Mouse (Mus musculus) hindbrain, embryonic 11.5 days (tissue): Measurements from ENCODE around the gene Tmem131. TPM values are rescaled to one million over a fixed set of nuclear protein-coding genes. Genes with fewer than 3 reads are reported as not detected.
"Not testable (repeated sequence)": the region's sequence is repeated elsewhere in the genome, so short reads cannot be mapped to it uniquely, and the experiment has no call there.

ENCODE experiments used
- ATAC-seq: fragments of 200-750 bp; cut with Nextera tagmentation; 2 replicates; pipeline ENCODE4 v1.8.0; 2017; ENCODE audit warnings: mild to moderate bottlenecking, moderate TSS enrichment, moderate library complexity; ENCODE audit not compliant: low FRiP score
- DNase-seq: peaks from one replicate; pipeline ENCODE4 v3.0.0-alpha.2; 2015; ENCODE audit warnings: low spot score
- H3K27ac ChIP-seq: fragments of 300-500 bp; sonication (generic); 2 replicates; pipeline ENCODE4 v1.5.1; 2014; ENCODE audit warnings: mild to moderate bottlenecking, low read depth, low read length
- H3K27me3 ChIP-seq: fragments of 300-500 bp; sonication (generic); 2 replicates; pipeline ENCODE4 v1.6.1; 2014; ENCODE audit warnings: mild to moderate bottlenecking, low read length, moderate library complexity, mixed read lengths; ENCODE audit not compliant: control insufficient read depth, insufficient read depth
- H3K36me3 ChIP-seq: fragments of 300-500 bp; sonication (generic); 2 replicates; pipeline ENCODE4 v1.6.1; 2014; ENCODE audit warnings: mild to moderate bottlenecking, low read length, moderate library complexity, mixed read lengths; ENCODE audit not compliant: control insufficient read depth, insufficient read depth
- H3K4me1 ChIP-seq: fragments of 300-500 bp; sonication (generic); replicated peaks from 2 replicates; pipeline ENCODE4 v1.6.1; 2014; ENCODE audit warnings: low read length, mixed read lengths; ENCODE audit not compliant: control insufficient read depth, insufficient read depth
- H3K4me2 ChIP-seq: fragments of 300-500 bp; sonication (generic); replicated peaks from 2 replicates; pipeline ENCODE4 v1.6.1; 2014; ENCODE audit warnings: mild to moderate bottlenecking, low read depth, low read length
- H3K4me3 ChIP-seq: fragments of 300-500 bp; sonication (generic); 2 replicates; pipeline ENCODE4 v1.5.1; 2014; ENCODE audit warnings: low read depth, low read length
- H3K9ac ChIP-seq: fragments of 300-500 bp; sonication (generic); 2 replicates; pipeline ENCODE4 v1.6.1; 2014; ENCODE audit warnings: low read depth, low read length
- H3K9me3 ChIP-seq: fragments of 300-500 bp; sonication (generic); 2 replicates; pipeline ENCODE4 v1.6.1; 2016; ENCODE audit warnings: low read length; ENCODE audit not compliant: control insufficient read depth
- WGBS: fragments of 180-500 bp; shearing (Covaris S2); extraction: QIAGEN DNeasy Blood & Tissue Kit; methylation state at CpG from one replicate; pipeline ENCODE4 v1.1.7; 2014; 5-methylcytosine and 5-hydroxymethylcytosine counted together
- polyA plus RNA-seq: library from polyadenylated mRNA; unstranded; fragments of >200 nt; fragmentation: Nextera tagmentation; extraction: Ambion mirVana; gene quantifications from 2 replicates; pipeline ENCODE4 v1.2.1, GENCODE M21; 2014

Gene Tmem131
- polyA plus RNA-seq, 1 experiment from 2014 or later, result 17.9 TPM

DNA sequence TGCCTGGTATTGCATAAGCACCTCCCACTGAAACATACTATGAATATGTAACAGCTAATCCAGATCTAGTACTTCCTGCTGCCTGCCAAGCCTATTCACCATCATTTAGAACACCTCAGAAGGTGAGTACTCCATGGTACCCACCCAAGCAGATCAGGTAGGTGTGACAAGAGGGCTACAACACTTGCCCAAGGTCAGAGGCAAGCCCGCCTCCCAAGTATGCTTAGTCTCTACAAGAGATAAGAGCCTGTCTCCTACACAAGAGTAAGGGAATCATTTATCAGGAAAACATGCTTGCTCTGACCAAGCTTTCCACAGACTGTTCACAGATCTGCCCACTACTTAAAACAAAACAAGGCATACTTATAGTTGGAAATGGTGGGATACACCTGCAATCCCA is 26.0 kb downstream of the Tmem131 start:
- Histone ChIP-seq H3K4me1 (no peaks in the 10 kb centered on the region; the same call in 1 of the 2 replicates), H3K27me3 (no peaks in the 10 kb centered on the region), H3K36me3 (no peaks in the 10 kb centered on the region), H3K27ac (no peak overlapping the region), H3K4me3 (no peak overlapping the region), H3K9ac (no peak overlapping the region), H3K4me2 (no peak overlapping the region), H3K9me3 (no peaks in the 10 kb centered on the region)
- WGBS, result 92% methylated on average over 1 of the region's 1 CpGs
- DNase-seq (no peak), ATAC-seq (no peak)

DNA sequence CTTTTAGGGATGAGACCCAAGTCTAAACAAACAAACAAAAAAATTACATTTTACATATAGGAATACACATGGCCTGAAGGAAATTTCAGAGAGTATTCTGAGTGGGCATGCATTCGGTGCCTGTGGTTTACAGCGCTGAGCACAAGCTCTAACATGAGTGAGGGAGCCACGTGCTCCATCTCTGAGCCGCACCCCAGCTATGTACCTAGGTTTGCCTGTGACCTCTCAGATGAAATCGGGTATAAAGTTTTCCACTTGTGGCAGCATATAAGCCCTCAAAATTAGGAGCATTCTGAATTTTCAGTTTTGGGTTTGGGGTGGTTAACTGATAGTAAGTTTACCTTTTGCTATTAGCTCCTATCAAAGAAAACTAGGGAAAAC is 28.3 kb downstream of the Tmem131 start:
- 89% methylated on average over 5 of the region's 5 CpGs for WGBS
- Histone ChIP-seq H3K4me2 (no peak overlapping the region), H3K9ac (no peak overlapping the region), H3K27me3 (no peaks in the 10 kb centered on the region), H3K36me3 (no peaks in the 10 kb centered on the region), H3K4me1 (no peaks in the 10 kb centered on the region; the same call in 1 of the 2 replicates), H3K27ac (no peak overlapping the region), H3K9me3 (no peaks in the 10 kb centered on the region), H3K4me3 (no peak overlapping the region)
- ATAC-seq, result no peak
- no peak for DNase-seq

DNA sequence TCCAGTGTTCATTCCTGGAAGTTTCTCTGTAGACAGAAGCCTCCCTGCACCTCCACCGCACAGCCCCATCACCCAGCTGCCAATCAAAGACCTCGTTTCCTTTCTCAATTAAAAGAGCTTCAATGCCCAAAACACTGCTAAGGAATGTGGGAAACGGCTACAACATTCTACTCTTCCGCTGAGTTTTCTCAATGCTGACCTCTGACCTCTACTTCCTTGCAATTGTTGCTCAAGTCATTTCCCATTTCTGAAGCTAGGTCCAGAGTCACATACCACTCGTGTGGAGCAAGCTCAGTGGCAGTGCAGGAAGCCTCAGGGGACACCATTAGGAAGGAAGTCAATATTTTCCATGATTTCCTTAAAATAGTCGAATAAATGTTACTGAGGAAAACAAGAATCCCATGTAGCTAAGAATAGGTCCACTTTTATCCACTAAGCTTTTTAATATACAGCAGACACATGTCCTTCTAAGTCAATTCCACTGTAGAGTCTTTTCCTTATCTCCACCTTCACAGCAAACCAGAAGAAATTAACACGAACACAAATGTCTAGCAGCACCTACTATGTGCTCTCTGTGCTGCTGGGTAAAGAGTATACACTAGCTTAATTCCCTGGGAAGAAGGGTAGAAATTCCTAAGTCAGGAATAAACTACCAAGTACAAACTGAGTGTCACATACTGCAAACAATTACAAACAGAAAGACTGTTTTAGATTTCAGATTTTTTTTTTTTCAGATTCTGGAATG is 28.8 kb downstream of the Tmem131 start:
- peak; percentile 21 for DNase-seq
- H3K36me3 ChIP-seq, result no peaks in the 10 kb centered on the region
- no peak overlapping the region for H3K9ac ChIP-seq

DNA sequence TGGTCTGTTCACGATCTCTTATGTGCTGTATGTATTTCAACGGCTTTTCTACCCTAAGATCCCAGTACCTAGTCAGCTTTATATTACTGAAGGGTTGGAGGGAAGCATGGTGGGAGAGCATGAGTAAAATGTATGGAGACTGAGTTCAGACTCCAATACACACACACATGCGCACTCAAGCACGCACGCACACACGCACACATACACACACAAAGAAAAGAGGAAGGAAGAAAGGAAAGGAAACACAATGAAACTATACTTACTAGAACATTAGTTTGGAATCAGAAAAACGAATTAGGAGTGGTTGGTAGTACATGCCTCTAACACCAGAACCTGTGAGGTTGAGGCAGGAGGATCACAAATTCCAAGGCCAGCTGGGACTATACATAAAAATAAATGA is 29.7 kb downstream of the Tmem131 start:
- H3K27me3 ChIP-seq, result no peaks in the 10 kb centered on the region
- DNase-seq (no peak), ATAC-seq (no peak)
- H3K4me2 ChIP-seq, result no peak overlapping the region
- H3K9me3 ChIP-seq, result no peaks in the 10 kb centered on the region
- no peaks in the 10 kb centered on the region; the same call in 1 of the 2 replicates for H3K4me1 ChIP-seq
- 95% methylated on average over 7 of the region's 7 CpGs for WGBS
- H3K36me3 ChIP-seq, result no peaks in the 10 kb centered on the region
- no peak overlapping the region for H3K9ac ChIP-seq
- no peak overlapping the region for H3K27ac ChIP-seq
- no peak overlapping the region for H3K4me3 ChIP-seq

More for the DNA sequence above, 28.8 kb downstream of the Tmem131 start:
- H3K27ac ChIP-seq, result no peak overlapping the region
- H3K9me3 ChIP-seq, result no peaks in the 10 kb centered on the region
- H3K4me1 ChIP-seq, result no peaks in the 10 kb centered on the region; the same call in 1 of the 2 replicates
- H3K4me3 ChIP-seq, result no peak overlapping the region
- 38% methylated on average over 7 of the region's 7 CpGs for WGBS
- no peaks in the 10 kb centered on the region for H3K27me3 ChIP-seq
- H3K4me2 ChIP-seq, result no peak overlapping the region
- ATAC-seq, result no peak

DNA sequence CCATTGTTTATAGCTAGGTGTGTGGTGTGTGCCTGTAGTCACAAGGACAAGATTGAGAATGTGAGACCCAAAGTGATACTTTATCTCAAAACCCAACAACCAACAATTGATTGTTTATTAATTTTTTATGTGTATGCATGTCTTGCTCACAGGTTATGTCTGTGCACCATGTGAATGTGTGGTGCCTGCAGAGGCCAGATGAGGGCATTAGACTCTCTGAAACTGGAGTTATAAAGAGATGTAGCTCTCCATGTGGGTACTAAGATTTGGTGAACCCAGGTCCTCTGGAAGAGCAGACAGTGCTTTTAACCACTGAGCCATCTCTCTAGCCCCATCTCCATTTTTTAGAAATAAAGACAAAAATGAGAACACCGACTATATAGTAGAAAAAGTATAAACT is 31.2 kb downstream of the Tmem131 start:
- H3K4me3 ChIP-seq, result no peak overlapping the region
- no peaks in the 10 kb centered on the region for H3K9me3 ChIP-seq
- H3K9ac ChIP-seq, result no peak overlapping the region
- ATAC-seq, result no peak
- H3K27me3 ChIP-seq, result no peaks in the 10 kb centered on the region
- no peak overlapping the region for H3K27ac ChIP-seq
- no peaks in the 10 kb centered on the region for H3K36me3 ChIP-seq
- 93% methylated on average over 1 of the region's 1 CpGs for WGBS
- no peak for DNase-seq
- no peaks in the 10 kb centered on the region for H3K4me1 ChIP-seq
- H3K4me2 ChIP-seq, result no peak overlapping the region

DNA sequence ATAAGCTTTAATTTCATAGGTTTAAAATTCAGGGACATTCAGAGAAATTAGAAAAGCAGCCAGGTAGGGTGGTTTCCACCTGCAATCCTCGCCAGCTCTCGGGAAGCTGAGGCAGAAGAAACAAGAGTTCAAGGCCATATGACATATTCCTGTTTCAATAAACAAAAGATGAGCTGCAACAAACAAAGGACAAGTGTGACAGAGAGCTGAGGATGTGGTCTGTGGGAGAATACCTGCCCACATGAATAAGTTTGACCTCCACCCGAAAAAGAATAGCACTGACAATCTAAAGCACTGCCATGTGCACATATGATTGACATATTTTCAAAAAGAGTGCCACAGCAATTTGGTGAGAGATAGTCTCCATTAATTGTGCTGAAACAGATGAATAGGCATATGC is 31.9 kb downstream of the Tmem131 start:
- H3K4me1 ChIP-seq, result no peaks in the 10 kb centered on the region

DNA sequence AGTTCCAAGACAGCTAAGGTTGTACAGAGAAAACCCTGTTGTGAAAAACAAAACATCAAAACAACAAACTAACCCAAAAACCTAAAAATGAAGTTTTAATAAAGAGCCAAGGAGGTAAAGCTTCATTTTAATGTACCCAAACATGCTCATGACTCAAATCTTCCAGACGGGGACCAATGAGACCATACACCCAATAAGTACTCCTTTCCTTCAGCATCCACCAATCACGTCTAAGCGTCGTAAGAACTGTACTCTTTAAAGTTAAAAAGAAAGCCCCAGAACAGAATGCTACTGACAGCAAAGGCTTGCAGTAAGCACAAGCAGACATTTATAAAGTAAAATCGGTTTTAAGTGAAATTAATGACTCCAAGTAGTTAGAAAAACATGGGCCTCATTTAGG is 33.1 kb downstream of the Tmem131 start:
- no peak overlapping the region for H3K9ac ChIP-seq
- H3K27me3 ChIP-seq, result no peaks in the 10 kb centered on the region
- no peak for DNase-seq
- H3K36me3 ChIP-seq, result no peaks in the 10 kb centered on the region
- no peak overlapping the region for H3K27ac ChIP-seq
- no peak overlapping the region for H3K4me2 ChIP-seq
- H3K4me3 ChIP-seq, result no peak overlapping the region
- no peaks in the 10 kb centered on the region for H3K9me3 ChIP-seq
- H3K4me1 ChIP-seq, result no peaks in the 10 kb centered on the region
- 90% methylated on average over 5 of the region's 5 CpGs for WGBS
- no peak for ATAC-seq

More for the DNA sequence above, 31.9 kb downstream of the Tmem131 start:
- WGBS, result 85% methylated on average over 3 of the region's 3 CpGs
- Histone ChIP-seq H3K9ac (no peak overlapping the region), H3K27ac (no peak overlapping the region), H3K9me3 (no peaks in the 10 kb centered on the region), H3K4me2 (no peak overlapping the region), H3K4me3 (no peak overlapping the region), H3K36me3 (no peaks in the 10 kb centered on the region), H3K27me3 (no peaks in the 10 kb centered on the region)
- DNase-seq (no peak), ATAC-seq (no peak)

DNA sequence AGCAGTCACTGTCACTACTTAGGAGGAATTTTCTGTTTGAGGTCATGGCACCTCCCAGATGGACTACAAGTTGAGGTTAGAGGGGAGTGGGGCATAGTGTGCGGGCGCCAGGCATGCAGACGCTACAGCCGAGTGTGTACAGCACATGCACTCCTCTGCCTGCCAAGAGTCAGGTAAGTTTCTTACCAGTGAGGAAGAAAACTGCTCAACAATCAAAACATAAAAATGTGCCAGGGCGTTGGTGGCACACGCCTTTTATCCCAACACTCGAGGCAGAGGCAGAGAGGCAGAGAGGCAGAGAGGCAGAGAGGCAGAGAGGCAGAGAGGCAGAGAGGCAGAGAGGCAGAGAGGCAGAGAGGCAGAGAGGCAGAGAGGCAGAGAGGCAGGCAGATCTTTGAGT is 33.5 kb downstream of the Tmem131 start:
- not testable (repeated sequence) for H3K27me3 ChIP-seq, H3K9me3 ChIP-seq, H3K4me3 ChIP-seq, H3K27ac ChIP-seq, H3K4me2 ChIP-seq, H3K9ac ChIP-seq, ATAC-seq, H3K4me1 ChIP-seq, H3K36me3 ChIP-seq, DNase-seq
- 89% methylated on average over 7 of the region's 7 CpGs for WGBS

DNA sequence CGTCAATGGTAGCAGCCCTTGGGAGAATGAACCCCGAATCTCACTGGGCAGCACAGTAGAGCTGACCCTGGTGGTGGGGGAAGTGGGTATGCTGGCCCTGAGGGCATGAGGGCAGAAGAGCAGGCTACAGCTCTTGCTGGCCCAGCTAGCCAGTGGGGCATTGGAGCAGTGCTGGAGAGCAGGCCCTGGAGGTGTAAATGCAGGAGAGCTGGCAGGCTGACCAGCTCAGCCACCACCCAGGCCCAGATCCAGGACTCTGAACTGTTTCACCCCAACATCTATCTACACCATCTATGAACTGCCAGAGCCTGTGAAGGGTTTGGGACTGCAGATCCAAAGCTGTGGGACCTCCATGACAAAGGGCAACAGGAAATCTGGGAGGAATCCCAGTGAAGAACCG is 38.2 kb downstream of the Tmem131 start:
- WGBS, result 87% methylated on average over 3 of the region's 3 CpGs
- no peak for ATAC-seq

More for the DNA sequence above, 38.2 kb downstream of the Tmem131 start:
- no peak overlapping the region for H3K4me3 ChIP-seq
- no peak overlapping the region for H3K27ac ChIP-seq
- no peaks in the 10 kb centered on the region for H3K9me3 ChIP-seq
- H3K9ac ChIP-seq, result no peak overlapping the region
- no peaks in the 10 kb centered on the region for H3K27me3 ChIP-seq
- no peaks in the 10 kb centered on the region for H3K4me1 ChIP-seq
- H3K36me3 ChIP-seq, result no peaks in the 10 kb centered on the region
- no peak overlapping the region for H3K4me2 ChIP-seq
- DNase-seq, result no peak
